Mouse (Mus musculus): ENCODE data around the gene Nr2c1.

Gene Nr2c1

GRCm38 (mm10) chr10:94147756-94148531 is at the start of gene Nr2c1:
Gene Nr2c1, plus strand, starts transcription at chr10:94148023.
- DNase-seq (ENCODE audit: low spot score) = peak; percentile 90

- no peak for DNase-seq (ENCODE audit: low spot score)
Observed at GRCm38 (mm10) chr10:94098100-94098499, 49.7 kb upstream of the Nr2c1 start.

DNA sequence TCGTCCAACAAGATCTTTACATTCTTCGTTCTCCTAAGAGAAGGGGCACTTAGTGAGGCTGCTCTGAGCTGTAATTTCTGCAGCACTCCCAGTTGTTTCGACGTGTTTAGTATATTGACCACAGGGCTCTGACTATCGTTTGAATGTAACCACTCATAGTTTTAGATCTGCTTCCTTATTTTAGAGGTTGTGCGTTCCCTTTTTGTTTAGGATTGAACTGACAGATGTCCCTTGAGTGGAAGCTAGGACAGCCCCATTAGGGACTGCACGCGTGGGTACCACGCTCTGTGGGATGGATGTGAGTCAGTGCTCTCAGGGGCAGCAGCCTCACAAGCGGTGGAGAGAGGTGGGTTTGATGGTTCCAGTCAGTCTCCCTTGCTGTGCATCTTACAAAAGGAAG is 42.3 kb upstream of the Nr2c1 start:
- no peak for DNase-seq (ENCODE audit: low spot score)

DNA sequence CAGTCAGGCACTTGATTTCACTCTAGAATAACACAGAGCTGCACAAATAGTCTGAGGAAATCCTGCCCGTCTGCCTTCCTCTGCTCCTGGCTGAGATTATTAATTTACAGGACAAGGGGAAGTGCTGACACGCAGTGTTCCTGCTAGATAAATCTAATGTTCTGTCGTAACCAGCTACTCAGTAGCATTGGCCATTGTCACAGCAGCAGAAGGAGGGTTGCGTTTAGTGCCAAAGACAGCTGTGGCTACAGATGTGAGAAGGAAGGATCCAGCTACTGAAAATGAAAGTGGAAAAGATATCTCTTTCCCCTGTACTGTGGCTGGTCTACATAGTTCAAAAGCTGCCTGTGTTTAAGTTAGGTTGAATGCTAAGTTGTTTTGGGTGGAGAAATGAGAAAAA is 40.7 kb upstream of the Nr2c1 start:
- DNase-seq (ENCODE audit: low spot score) = no peak

- no peak for DNase-seq (ENCODE audit: low spot score)
Observed at GRCm38 (mm10) chr10:94107607-94108006, 40.2 kb upstream of the Nr2c1 start.

- no peak for DNase-seq (ENCODE audit: low spot score)
Observed at GRCm38 (mm10) chr10:94108791-94109190, 39.0 kb upstream of the Nr2c1 start.

GRCm38 (mm10) chr10:94110834-94111754 is 36.7 kb upstream of the Nr2c1 start:
- no peak for DNase-seq (ENCODE audit: low spot score)

DNA sequence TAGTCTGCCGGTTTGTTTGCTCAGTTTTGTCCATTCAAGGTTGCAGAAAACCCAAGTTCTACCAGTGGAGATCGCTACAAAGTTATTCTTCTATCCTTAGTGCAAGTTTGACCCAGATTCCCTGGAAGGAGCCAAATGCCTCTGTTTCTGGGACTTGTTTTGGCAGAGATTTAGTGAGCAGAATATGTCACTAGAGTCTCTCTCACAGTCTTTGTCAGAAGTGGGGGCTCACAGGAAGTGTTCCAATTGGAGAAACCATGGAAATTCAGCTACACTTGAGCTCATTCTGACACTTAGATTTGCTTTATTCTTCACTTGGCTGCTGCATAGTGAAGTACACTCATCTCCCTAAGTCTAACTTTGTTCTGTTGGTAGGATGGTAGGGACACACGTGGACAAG is 35.6 kb upstream of the Nr2c1 start:
- no peak for DNase-seq (ENCODE audit: low spot score)

DNA sequence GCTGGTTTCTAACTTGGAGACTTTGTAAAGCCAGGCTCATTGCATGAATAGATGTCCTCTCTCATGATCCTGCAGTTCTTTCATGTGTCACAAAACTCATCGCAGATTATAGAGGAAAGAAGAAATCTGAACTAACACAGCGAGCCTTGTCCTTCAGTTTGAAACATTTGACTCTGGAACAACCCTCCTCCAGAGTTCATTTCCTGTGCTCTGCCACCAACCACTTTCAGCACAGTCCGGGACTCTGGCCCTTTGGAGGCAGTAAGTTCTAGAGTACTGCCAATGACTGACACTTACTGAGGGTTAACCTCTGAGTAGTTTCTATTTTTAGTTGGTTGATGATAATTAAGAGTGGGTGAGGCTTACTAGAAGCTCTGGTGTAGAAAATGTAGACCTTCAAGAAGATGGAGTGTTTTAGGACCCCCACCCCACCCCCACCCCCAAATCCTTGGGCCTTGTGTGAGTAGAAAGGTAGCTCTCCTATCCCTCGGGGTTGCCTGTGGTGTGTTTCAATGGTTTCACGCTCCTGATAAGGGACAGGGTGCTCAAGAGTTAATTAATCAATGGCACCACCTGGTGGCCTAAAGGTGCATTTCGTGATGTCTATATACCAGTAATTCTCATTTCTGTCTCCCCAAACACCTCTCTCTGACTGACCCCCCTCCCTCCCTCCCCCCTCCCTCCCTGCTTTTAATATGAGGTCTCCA is 31.8 kb upstream of the Nr2c1 start:
- DNase-seq (ENCODE audit: low spot score) = peak; percentile 92

- no peak for DNase-seq (ENCODE audit: low spot score)
Observed at GRCm38 (mm10) chr10:94116781-94117340, 31.0 kb upstream of the Nr2c1 start.

DNA sequence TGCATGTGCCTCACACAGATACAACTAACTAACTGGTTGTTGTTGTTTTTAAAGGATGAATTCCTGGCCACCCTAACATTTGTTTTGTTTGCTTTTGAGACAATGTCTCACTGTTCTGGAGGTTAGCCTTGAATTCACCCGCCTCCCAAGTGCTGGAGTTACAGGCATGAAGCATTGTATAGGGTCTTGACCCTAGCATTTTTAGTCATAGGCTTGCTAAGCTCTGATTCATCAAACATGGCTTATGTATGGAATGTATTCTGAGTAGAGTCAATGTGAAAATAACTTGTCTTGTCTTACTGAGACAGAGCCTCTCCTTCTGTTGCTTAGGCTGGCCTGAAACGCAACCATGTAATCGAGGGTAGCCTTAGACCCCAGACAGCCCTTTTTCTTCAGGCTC is 29.9 kb upstream of the Nr2c1 start:
- DNase-seq (ENCODE audit: low spot score) = no peak

- DNase-seq (ENCODE audit: low spot score) = no peak
Observed at GRCm38 (mm10) chr10:94118993-94119392, 28.8 kb upstream of the Nr2c1 start.

GRCm38 (mm10) chr10:94120676-94121075 is 27.1 kb upstream of the Nr2c1 start:
- no peak for DNase-seq (ENCODE audit: low spot score)

DNA sequence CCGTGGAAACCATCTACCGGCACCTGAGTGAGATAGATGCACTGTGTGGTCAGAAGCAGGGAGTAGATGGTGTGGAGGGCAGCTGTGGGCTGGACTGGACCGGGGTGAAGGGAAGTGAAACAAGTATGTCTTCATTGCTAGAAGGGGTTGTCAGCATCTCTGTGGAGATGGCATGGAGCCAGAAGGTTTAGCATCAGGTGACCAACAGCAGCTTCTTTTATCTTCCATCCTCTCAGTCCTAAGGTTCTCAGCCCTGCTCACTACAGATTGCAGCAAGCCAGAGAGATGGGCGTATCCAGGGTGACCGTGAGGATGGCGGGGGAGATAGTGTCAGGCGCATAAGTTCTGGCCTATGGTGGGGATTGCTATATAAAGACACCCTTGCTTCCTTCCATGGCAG is 25.2 kb upstream of the Nr2c1 start:
- DNase-seq (ENCODE audit: low spot score) = no peak

- DNase-seq (ENCODE audit: low spot score) = peak; percentile 82
Observed at GRCm38 (mm10) chr10:94123581-94123980, 24.2 kb upstream of the Nr2c1 start.

DNA sequence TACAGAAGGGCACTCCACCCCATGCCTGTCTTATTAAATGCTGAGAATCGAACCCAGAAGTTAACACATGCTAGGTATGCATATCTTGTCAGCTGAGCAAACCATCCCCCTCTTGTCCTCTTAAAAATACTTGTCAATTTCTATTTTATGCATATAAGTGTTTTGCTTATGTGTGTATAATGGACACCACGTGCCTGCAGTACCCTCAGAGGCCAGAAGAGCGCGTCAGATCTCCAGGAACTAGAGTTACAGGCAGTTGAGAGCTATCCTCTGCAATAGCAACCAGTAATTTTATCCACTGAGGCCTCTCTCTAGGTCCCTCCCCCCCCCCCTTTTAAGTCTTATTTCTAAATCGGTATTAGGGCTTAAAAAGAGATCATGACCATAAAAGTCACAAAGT is 23.4 kb upstream of the Nr2c1 start:
- peak; percentile 58 for DNase-seq (ENCODE audit: low spot score)

DNA sequence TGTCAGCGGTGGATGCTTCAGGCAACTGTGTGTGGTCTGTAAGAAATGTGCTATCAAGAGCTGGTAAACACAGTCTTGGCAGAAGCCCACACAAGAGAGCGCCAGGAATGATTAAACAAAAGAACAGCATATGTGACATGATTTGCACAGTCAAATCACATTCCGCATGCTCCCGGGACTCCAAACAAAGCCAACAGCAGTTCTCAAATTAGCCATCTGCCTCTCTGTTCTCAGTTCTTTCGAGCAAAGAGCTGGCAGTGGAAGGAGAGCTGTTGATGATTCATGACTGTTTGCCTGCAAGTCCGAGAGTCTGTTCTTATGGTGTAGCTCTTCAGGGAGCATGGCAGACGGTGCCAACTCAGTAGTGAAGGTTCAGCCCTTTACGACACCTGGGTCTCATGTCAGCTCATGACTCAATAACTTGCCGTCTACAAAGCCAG is 18.1 kb upstream of the Nr2c1 start:
- DNase-seq (ENCODE audit: low spot score) = peak; percentile 90

DNA sequence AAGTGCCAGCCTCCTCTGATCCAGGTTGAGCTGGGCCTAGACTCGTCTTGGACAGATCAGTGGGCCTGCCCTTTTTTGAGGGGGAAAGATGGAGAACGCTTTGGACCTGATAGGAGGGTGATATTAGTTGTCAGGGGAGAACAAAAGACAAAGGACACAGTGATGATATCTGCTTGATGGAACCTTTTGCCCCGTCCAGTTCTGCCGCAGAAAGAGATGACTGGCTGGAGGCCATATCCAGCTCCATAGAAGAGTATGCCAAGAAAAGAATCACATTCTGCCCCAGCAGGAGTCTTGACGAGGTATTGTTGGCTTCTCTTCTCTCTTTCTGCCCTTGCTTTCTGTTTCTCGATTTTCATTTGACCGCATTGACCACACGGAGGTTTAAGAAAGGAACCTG is 14.7 kb upstream of the Nr2c1 start:
- no peak for DNase-seq (ENCODE audit: low spot score)

GRCm38 (mm10) chr10:94133674-94134073 is 14.1 kb upstream of the Nr2c1 start:
- no peak for DNase-seq (ENCODE audit: low spot score)

DNA sequence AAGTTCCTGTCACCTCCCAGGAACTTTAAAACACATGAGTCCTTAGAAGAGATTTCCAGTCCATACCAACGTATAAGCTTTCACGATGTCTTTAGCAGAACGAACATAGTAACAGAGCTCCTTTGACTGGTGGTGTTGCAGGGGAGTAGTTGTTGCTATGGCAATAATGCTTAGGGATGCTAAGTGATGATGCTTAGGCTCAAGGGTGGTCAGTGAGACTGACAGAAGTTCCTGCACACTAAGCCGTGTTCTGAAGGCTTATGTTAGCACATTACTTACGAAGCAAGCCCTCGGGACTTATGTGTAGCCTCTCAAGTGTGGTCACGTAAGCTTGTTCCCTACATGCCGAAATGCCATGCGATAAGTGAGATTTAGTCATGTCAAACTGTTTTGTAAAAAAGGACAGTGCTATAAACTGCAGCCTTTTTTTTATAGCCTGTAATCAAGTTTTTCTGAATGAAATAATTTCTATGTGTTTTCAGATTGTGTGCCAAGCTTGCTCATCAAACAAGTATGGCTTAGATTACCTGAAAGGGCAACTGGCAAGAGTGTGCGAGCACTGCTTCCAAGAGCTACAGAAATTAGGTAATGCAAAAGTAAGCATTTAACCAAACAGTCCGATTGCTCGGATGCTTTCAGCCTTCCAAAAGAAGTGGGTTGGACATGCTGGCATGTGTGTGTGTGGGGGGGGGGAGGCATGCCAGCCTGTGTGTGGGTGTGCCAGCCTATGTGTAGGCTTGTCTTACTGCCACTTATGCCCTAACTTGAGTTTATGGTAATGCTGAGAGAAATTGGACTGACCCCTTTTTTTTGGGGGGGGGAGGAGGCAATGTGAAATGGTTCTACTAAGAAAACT is 13.1 kb upstream of the Nr2c1 start:
- peak; percentile 37 for DNase-seq (ENCODE audit: low spot score)

DNA sequence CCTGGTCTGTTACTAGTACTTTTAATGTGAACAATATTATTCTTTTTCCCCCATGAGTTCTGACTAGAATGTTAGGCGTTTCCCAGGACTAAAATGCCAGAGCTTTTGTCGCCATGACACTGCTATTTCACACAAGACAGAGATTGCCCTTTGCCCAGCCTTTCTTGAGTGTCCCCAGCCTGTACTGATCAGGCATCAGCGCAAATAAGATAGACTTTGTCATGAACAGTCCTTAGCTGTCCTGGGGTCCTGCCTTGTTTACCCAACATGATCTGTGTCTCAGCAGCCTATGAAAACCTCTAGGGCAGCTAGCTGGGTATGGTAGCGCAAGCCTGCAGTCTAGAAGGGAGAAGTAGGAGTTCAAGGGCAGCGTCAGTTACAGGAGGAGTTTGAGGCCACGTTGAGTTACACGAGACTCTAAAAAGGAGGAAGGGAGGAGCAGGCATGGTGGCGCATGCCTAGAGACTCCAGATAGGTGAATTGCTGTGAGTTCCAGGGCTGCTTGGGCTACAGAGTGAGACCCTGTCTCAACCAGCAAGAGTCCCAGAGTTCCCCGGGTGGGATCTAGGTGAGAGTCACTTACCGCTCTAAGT is 8.8 kb upstream of the Nr2c1 start:
- DNase-seq (ENCODE audit: low spot score) = no peak

Measured in retina, embryonic 14.5 days (tissue).